Mouse (Mus musculus): ENCODE results near the gene Cdkn2c.

DNA sequence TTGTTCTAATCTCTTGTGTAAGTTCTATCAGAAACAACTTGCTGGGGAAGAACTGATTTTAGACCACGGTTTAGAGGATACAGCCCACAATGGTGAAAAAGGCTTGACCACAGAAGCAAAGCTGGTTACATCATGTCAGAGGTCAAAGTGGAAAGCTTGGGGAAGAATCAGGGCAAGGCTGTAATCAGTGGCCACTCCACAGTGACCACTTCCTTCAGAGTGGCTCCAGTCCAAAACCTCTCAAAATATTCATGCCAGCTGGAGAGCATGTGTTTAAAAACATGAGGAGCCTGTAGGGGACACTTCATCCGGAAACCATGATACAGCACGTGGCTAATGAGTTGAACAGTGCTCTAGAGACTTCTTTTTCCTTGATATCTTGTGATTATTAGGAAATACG, 54.4 kb downstream of the Cdkn2c start:
- TF ChIP-seq CTCF (IDR thresholded peaks at IDR 0.05; ENCODE audit: borderline replicate concordance, insufficient read depth, low read length) (no peak), POLR2A (IDR thresholded peaks at IDR 0.05; ENCODE audit: low read depth, low read length) (no peak)
